Mouse (Mus musculus): ENCODE measurements around the gene Rag2.
A peak's percentile ranks its signal among the peaks of the same experiment; 100 is the strongest.

The Rag2 gene

GRCm38 (mm10) chr2:101624526-101624925 is at the start of gene Rag2:
TSS of gene Rag2 (plus strand) at chr2:101624718.
- no peak for DNase-seq

- DNase-seq, result no peak
These were observed 47.3 kb upstream of the Rag2 start for GRCm38 (mm10) chr2:101577243-101577642.

- no peak for DNase-seq
These were observed 44.5 kb upstream of the Rag2 start for GRCm38 (mm10) chr2:101580027-101580426.

- no peak for DNase-seq
These were observed 44.1 kb upstream of the Rag2 start for GRCm38 (mm10) chr2:101580428-101580827.

- no peak for DNase-seq
These were observed 43.5 kb upstream of the Rag2 start for GRCm38 (mm10) chr2:101580977-101581376.

GRCm38 (mm10) chr2:101581418-101581817 is 43.1 kb upstream of the Rag2 start:
- DNase-seq, result no peak

GRCm38 (mm10) chr2:101591356-101591755 is 33.2 kb upstream of the Rag2 start:
- no peak for DNase-seq

- DNase-seq, result no peak
These were observed 32.3 kb upstream of the Rag2 start for GRCm38 (mm10) chr2:101592023-101592841.

GRCm38 (mm10) chr2:101592886-101593285 is 31.6 kb upstream of the Rag2 start:
- DNase-seq, result no peak

- DNase-seq, result no peak
These were observed 29.8 kb upstream of the Rag2 start for GRCm38 (mm10) chr2:101594681-101595080.

GRCm38 (mm10) chr2:101597186-101597585 is 27.3 kb upstream of the Rag2 start:
- DNase-seq, result no peak

GRCm38 (mm10) chr2:101598190-101599181 is 26.0 kb upstream of the Rag2 start:
- DNase-seq, result no peak

- DNase-seq, result peak; percentile 52 to 62
These were observed 23.8 kb upstream of the Rag2 start for GRCm38 (mm10) chr2:101600703-101601102.

GRCm38 (mm10) chr2:101603099-101603498 is 21.4 kb upstream of the Rag2 start:
- no peak for DNase-seq

GRCm38 (mm10) chr2:101608232-101608894 is 16.2 kb upstream of the Rag2 start:
- no peak for DNase-seq

GRCm38 (mm10) chr2:101610861-101611260 is 13.7 kb upstream of the Rag2 start:
- DNase-seq, result no peak

- no peak for DNase-seq
These were observed 8.8 kb upstream of the Rag2 start for GRCm38 (mm10) chr2:101615464-101616305.

GRCm38 (mm10) chr2:101618373-101618772 is 6.1 kb upstream of the Rag2 start:
- DNase-seq, result no peak

- DNase-seq, result no peak
These were observed 3.6 kb upstream of the Rag2 start for GRCm38 (mm10) chr2:101620899-101621298.

- DNase-seq, result no peak
These were observed 2.9 kb upstream of the Rag2 start for GRCm38 (mm10) chr2:101621611-101622010.

- DNase-seq, result no peak
These were observed 1.5 kb upstream of the Rag2 start for GRCm38 (mm10) chr2:101623042-101623441.

GRCm38 (mm10) chr2:101624011-101624410 is 507 bp upstream of the Rag2 start:
- no peak for DNase-seq
